Mouse (Mus musculus) left cerebral cortex, postnatal 36 days (tissue): Measurements from ENCODE around the gene Tacc2. TPM values are rescaled to one million over a fixed set of nuclear protein-coding genes. Genes with fewer than 3 reads are reported as not detected.

Experiments used
- DNase-seq, 2 experiments: peaks; one replicate each; pipeline ENCODE4 v3.0.0; 2021 to 2022; ENCODE audit warnings: low spot score in 2 of 2, mixed read lengths in 1 of 2
- intact Hi-C: fragments of 180-260 bp; cut with DNase I; formaldehyde crosslinking; loops from one replicate; pipeline ENCODE4 v1.15.1; 2025
- total RNA-seq, 2 experiments: library from RNA; stranded (reverse); gene quantifications; 2 replicates each; pipeline ENCODE4 v1.2.3; 2021

Tacc2 gene
- total RNA-seq, 2 experiments from 2014 or later = 63.0 to 69.5 TPM

DNA sequence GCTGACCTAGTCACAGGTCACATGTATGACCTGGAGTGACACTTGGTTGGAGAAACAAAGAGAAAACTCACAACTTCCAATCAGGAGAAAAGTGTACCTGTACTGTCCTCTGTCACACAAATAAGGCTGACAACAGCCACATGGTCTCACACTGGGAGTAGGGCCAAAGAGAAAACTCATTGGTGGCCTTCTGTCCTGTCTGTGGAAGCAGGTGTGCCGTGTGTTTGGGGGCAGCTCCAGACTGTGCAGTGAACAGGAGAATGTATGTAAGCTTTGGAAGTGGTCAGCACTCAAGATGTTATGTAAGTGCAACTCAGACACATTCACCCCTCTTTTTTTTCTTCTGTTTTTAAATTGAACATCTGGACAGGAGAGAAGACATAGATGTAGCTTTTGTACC, 124.1 kb downstream of the Tacc2 start:
- intact Hi-C loops = no loop called here
- DNase-seq = no peak

DNA sequence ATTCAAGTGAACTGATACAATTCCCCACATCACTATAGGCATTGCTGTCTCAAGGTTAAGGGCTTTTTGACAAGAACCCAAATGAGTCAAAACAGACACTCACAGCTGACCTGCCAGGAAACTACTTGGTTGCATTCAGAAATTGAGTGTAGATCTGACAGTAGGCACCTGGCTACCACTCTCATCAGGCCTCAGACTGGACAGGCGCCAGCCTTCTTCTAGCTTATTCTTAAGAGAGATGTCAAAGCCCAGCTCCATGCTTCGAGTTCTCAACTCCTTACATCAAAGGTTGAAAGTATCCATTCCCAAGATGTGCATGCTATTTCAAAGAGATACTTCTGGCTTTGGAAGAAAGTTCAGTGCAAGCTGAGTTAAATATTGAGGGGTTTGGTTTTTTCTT, 128.0 kb downstream of the Tacc2 start:
- intact Hi-C loops = no loop called here
- no peak for DNase-seq

DNA sequence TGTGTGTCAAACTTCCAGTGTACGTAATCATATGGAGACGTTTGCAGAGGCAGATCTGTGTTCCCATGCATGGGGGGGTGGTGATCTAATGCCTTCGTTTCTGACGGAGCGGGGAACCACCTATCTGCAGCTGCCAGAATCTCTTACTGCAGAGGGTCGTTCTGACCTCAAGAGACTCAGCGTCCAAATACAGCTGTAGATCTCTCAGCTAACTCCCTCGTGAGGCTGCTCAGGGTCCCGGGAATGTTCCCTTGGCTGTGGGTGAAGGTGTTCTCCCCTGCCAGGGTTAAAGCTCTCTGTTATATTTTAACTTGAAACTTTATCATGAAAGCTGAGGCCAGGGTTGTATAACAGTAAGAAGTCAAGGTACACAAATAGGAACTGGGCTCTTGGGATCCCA, 131.7 kb downstream of the Tacc2 start:
- DNase-seq = no peak
- intact Hi-C loops = no loop called here

DNA sequence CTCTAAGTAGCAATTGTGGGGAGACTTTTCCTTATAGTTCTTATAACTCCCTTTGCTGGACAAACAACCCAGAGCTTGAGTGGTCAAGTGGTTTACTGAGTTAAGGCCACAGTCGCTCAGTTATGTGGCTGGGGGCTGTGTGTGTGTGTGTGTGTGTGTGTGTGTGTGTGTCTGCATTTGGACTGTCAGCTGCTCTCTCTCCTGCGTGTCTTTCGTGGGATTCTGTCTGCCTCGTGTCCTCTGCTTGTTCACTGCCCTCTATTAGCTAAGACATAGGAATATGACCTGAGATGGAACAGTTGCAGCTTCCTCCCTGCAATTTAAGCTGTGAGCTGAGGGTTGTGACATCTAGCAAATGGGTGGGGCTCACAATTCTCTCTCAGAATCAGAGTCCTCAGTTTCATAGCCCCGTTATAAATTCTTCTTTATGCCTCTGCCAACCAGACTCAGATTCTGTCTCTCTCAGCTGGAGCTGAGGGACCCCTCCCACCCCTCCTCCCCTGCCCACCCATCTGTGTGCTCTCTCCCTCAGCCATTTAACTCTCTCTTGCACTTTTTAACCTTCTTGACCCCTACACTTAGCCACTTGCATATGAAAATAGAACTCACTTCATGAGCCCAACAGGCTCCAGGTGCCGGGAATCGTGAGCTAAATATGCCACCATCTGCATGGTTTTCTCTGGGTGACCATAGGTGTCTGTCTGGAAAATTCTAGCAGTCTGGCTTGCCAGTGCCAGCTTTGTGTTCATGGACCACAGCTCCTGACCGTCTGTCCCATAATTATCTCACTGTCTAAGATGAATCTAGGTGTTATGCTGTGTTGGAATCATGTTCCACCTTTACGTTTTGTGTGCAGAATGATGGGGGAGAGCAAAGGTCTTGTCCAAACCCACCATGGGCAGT, 132.4 kb downstream of the Tacc2 start:
- intact Hi-C loops = no loop called here
- DNase-seq = no peak

DNA sequence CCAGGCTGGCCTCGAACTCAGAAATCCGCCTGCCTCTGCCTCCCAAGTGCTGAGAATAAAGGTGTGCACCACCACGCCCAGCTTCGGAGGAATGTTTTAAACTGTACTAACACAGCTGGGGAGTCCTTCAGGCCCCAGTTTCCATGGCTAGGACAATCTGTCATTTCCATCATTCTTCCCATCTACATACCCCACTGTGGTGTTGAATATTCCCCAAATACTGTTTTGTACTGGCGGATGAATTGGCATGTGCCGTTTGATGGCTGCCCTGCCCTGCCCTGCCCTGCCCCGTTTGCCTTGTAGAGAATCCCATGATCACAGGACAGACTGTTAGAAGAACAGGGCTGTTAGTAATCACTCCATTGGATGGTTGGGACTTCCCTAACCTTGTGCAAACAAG, 134.6 kb downstream of the Tacc2 start:
- DNase-seq = no peak
- intact Hi-C loops = no loop called here

DNA sequence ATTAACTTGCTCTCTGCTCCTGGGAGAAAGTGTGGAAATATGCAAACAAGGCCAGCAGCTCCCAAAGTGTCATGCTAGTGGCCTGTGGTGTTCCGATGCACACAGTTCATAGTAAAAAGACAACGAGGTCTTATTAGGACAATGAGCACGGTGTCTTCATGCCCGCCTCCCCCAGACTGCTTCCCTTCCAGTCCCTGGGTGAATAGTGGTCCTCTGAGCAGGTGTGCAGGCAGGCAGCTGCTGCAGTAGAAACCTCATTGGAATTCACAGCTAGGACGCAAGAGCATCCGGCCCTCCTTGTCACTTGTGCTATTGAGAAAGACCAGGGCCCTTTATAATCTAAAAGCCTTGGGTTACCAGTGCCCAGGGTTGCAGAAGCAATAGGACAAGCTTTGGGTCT, 136.1 kb downstream of the Tacc2 start:
- intact Hi-C loops = no loop called here

DNA sequence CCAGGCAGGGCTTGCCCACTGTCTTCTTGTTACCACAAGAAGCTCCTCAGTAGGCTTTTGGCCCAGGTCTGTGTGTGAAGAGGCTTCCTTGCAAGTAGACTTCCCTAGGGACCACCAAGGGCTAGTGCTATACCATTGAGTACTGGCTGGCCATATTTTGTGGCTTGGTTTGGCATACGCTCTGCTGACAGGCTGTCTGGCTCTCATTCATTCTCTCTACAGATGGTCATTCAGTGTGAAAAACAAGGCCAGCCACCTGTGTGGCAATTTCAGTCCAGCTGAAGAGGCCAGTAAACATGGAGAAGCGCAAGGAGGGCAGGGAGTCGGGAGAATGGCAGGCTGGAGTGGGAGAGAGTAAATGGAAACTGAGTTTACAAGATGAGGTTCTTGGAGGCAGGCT, 138.2 kb downstream of the Tacc2 start:
- intact Hi-C loops = no loop called here
- DNase-seq = no peak

More for the DNA sequence above, 136.1 kb downstream of the Tacc2 start:
- DNase-seq = no peak

DNA sequence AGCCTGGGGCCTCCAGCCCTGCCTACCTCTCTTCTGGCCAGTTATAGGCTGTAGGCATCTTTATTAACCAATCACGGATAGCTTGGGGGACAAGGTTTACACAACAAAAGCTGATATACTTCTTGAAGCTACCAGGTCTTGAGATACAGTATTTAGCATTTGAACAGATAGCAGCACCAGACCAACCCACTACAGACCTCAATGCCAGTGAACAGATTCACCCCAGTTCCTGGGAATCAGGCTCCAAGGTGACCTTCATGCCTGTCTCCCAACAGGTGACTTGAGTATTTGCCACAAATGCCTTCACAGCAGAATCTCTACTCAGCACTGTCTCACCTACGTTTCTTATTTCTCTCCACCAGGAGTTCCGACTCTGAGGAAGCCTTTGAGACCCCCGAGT, 139.1 kb downstream of the Tacc2 start:
- DNase-seq = no peak
- intact Hi-C loops = no loop called here

DNA sequence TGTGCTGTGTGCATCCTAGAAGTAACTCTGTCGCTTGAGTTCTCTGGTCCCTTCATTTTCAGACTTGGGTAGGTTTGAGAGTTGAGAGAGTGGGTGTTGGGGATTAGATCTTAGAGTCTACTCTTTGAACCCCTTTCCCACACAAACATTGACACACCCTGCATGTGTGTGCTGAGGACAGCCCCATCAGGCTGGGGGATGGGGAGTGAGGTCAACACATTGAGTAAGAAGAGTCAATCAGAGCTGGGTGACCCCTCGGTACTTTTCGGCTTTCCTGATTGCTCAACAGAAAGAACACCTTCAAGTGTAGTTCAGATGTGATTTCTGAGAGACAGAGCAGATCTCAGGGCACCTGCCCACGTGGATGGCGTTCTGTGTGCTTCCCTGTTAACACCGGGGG, 139.8 kb downstream of the Tacc2 start:
- intact Hi-C loops = no loop called here

DNA sequence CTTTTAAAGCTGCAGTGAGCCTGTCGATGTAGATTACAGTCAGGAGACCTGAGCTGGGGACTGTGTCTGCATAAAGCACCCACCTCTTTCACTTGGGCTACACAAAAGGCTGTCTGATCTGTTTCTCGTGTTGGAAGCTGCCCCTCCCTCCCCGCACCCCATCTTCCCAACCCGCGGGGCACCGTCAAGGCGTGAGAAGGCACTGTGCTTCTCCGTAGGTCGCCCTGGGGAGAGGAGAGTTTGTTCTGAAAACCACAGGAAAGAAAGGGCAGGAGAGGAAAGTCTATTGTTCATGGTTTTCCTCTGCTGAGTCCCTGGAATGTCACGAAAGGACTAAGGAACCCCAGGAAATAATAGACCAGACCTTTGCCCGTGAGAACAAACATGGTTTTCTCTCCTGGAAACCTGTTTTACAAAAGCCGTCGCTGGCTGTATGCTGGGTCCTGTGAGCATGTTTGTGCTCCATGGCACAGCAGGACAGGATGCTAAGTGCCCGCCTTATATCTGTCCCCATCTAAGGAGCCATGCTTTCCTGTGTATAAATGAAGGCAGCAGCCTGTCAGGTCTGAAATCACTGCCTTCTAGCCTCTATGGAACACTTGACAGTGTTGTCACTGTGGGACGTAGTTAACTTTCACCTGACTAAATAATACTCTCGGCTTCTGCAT, 142.8 kb downstream of the Tacc2 start:
- intact Hi-C loops = no loop called here
- no peak for DNase-seq

More for the DNA sequence above, 139.8 kb downstream of the Tacc2 start:
- no peak for DNase-seq

DNA sequence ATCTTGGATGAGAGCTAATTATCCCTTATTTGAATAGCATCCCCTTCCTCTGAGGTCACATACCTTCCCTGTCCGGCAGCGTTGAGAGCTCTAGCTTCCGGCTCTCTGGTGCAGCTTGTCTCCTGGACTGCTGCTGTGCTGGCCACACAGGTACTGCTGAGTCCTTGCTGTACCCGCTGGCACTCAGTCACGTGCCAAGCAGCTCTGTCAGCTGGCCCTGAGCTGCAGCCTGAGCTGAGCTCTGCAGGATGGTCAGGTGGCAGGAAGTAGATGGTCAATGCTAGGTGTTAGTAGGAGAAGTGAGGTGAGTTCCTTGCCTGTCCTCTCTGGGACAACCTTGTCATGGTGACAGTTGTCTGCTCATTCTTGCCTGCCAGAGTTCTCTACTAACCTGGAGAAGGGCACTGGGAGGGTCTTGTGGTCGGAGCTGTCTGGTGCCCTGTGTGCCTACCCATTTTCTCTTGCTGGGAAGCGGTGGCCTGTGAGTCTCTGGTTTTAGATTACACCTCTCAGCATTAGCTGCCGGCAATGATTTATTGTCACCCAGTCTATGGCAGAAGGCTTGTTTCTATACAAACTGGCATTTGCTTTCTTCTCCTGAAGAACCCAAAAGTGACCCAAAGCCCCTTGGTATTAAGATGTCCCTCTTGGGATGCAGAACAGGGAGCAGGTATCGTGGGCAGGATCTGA, 143.6 kb downstream of the Tacc2 start:
- DNase-seq = no peak
- intact Hi-C loops = no loop called here

DNA sequence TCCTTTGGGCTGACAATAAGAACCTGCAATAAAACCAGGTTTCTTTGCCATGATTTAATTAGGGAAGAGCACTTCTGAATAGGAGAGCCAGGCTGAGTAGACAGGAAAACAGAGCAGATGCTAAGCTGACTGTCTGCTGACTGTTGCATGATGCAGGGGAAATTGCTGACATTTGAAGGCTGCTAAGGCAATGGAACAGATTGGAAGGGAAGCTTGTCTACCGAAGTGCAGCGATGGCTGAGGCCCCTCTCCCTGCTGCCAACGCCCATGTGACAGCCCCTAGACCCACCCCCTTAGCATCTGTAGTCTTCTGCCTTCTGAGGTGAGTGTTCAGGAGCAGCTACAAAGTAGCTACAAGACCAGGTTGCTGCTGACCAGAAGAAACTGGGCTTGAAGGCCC, 148.9 kb downstream of the Tacc2 start:
- intact Hi-C loops = no loop called here
- no peak for DNase-seq

DNA sequence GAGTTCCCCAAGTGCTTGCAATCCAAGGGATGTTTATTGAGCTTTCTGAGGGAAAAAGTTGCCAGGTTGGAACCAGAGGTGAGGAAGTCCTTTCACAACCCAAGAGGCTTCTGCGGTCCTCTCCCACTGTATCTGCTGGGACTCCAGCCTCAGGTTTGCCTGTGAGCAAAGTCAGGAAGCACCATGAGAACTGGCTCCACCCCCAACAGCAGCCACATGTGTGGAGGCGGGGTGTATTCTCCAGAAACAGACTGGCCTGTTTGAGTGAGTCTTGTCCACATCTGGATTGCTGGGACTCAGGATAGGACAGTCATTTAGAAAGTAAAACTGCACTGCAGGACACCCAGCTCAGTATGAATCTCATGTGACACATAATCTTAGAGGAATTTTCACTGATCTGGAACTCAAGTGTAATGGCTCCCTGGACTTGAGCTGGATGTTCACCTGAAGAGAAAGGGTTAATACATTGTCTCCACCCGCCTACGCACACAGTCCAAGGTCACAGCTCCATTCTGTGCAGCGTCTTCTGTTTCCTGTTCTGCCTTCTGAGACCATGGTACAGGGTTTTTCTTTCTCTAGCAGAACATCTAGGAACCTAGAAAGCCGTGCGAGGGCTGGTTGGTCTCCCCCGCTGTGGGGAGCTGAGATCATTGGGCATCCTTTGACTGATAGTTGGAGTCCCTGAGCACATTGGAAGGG, 149.6 kb downstream of the Tacc2 start:
- intact Hi-C loops = no loop called here
- DNase-seq = no peak

DNA sequence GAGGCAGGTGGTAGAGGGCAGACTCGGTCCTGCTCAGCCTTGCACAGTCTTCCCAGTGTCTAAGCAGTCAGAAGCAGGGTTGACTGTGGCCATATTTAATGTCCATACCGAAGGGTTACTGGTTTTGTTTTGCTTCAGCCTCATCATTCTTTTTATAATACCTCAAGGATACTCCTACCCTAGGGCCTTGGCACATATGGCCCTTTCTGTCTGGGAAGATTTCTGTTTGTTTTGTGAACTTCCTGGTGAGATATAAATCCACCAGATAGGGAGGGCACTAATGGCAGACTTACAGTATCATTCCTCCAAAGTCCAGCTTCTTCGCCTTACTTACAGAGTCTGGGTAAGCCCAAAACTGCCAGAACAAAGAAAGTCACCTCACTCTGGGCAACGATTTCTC, 150.3 kb downstream of the Tacc2 start:
- DNase-seq = no peak
- intact Hi-C loops = no loop called here

DNA sequence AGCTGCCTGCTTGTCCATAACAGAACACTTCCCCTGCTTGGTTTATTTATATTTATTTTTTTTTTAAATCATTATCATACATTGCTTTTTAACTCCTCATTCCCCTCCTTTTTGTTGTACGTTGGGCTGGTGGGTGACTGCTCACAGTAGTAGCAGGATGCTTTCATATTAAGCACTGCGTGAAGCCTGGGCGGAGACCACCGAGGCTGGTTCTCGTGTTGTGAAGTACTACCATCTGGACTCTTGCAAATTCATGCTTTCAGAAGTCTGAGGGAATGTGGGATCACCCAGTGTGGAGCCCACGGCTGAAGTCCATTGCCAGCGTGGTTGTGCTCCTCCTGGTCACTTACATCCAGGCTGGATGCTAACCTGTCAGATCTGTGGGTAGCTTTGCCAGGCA, 154.6 kb downstream of the Tacc2 start:
- intact Hi-C loops = no loop called here
- DNase-seq = no peak

DNA sequence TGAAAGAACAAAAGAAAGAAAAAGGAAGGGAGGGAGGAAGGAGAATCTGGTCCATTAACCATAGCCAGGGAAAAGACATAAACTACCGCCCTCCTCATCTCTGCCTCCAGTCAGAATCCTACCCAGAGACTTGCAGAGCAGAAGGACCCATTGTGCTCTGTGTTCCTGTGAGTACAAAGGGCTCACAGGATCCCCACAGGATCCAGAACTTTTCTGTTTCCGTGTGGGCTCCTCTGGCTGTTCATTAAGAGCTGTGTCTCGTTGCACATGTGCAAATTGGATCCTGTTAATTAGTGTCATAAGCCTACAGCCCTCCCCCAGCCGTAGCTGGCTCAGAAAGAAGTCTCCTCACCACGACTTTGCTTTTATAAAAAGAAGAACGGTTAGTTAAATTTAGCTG, 155.7 kb downstream of the Tacc2 start:
- intact Hi-C loops = no loop called here
- DNase-seq = no peak

DNA sequence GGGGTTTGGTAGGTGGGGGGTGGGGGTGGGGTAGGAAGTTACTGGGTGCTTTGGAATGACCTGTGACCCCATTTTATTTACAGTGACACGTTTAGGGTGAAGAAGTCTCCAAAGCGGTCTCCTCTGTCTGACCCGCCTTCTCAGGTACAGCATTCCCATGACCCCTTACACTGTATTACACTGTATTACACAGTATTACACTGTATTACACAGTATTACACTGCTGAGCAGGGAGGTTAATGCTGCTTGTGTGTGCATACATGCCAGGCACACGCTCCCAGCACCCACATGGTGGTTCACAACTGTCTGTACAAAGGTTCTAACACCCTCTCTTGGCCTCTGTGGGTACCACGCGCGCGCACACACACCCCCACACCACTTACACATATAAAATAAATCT, 156.2 kb downstream of the Tacc2 start:
- DNase-seq = no peak
- intact Hi-C loops = no loop called here

DNA sequence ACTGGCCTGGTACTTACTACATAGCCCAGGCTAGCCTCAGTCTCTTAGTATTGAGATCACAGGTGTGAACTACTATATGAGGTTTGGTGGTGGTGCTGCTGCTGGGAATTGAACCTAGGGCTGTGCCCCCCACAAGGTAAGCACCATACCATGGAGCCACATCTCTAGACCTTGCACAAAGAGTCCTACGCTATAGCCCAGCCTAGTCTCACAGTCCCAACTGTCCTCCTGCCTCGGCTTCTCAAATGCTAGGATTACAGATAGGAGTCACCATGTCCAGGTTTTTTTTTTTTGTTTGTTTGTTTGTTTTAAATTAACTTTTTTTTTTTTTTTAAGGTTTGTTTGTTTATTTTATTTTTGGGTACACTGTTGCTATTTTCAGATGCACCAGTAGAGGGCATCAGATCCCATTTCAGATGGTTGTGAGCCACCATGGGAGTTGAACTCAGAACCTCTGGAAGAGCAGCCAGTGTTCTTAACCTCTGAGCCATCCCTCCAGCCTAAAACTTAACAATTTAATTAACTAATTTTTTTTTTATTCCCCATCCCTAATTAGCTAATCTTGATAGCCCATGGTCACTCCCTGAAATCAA, 157.1 kb downstream of the Tacc2 start:
- DNase-seq = no peak
- intact Hi-C loops = no loop called here

DNA sequence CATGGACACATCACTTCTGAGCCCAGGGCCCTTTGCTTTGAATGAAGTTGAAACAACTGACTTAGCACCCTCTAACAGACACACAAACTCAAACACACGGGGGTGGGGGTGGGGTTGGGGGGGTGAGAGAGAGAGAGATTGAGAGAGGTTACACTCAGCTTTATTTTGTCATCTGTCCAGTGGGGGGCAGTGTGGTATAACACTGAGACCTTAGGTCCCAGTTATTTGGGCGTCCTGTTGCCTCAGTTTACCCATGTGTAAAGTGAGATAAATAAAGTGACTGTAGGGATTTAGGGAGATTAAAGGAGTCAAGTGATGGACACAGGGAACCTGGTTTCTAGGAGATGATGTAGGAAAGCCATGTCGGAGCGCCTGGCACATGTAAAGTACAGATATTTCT, 163.9 kb downstream of the Tacc2 start:
- intact Hi-C loops = no loop called here
- DNase-seq = no peak
